In the genomic region with DNA sequence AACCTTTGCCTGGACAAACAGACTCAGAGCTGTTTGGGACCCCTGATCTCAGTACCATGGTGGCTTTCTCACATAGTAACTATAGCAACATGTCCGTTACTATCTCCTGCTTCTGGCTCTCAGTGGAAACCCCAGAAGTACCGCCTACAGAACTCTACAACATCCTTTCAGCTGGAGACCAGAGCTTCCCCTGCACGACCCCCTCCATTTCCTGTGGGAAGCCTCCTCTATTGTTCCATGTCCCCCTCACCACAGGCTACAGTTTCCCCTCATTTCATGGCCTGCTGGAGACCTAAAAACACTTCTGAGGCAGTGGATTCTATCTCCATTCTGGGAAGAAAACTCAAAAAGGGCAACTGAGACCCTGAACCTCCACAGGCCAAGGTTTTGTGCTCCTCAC, we compare ENCODE assay signal across 20 mouse cellular contexts. TPM values are rescaled to one million over a fixed set of nuclear protein-coding genes. Genes with fewer than 3 reads are reported as not detected.
DNase-seq lines count a peak whose midpoint lies in the region; ATAC-seq and TF ChIP-seq lines count a peak whose summit lies in the region.
"Had no signal": no experiment of that assay in that cellular context is flagged by ENCODE, and none has a peak within 500 bp of the region (broad histone marks: within the 10 kb centered on the region; RNA-seq: fewer than 3 reads in every experiment).

No protein-coding gene starts in this region.

- no peak for TF ChIP-seq CTCF in kidney, postnatal 0 days (IDR thresholded peaks at IDR 0.05; ENCODE audit: low read depth)
- no peak for TF ChIP-seq CTCF in thymus, adult 2 months (IDR thresholded peaks at IDR 0.05; ENCODE audit: borderline replicate concordance, control insufficient read depth, extremely low read depth, insufficient read depth, low read length, poor library complexity)
- TF ChIP-seq CTCF in hindbrain, postnatal 0 days (IDR thresholded peaks at IDR 0.05; ENCODE audit: low read depth) = no peak

- H3K9ac ChIP-seq in heart, embryonic 14.5 days (ENCODE audit: low read length) = no peak overlapping the region
- no peak overlapping the region for H3K9ac ChIP-seq in kidney, postnatal 0 days (ENCODE audit: low read depth, low read length)
- no peak overlapping the region for H3K9ac ChIP-seq in kidney, embryonic 14.5 days (ENCODE audit: low read depth, low read length)
- H3K9ac ChIP-seq in hindbrain, postnatal 0 days (replicated peaks; ENCODE audit: low read length) = no peak overlapping the region
- H3K9ac ChIP-seq: embryonic facial prominence, embryonic 12.5 days; neural tube, embryonic 12.5 days had no signal

- DNase-seq in heart, adult 18-20 months = no peak
- peak; percentile 37 for DNase-seq in kidney, postnatal 0 days (ENCODE audit: low spot score)
- peak; percentile 9 for DNase-seq in thymus, adult 2 months
- no peak for DNase-seq in thymus, adult 18-20 months
- no peak for DNase-seq in hindbrain, postnatal 0 days (ENCODE audit: low spot score)
- DNase-seq: adrenal gland, postnatal 14 days; cerebellum, adult 2 months; kidney, adult 9 months had no signal

- peak overlapping the region; percentile 8 to 49; a peak in 2 of 4 replicates for H3K27ac ChIP-seq in heart, embryonic 14.5 days (replicated peaks in 1 of 2; ENCODE audit: control insufficient read depth in 1 of 2, insufficient read depth in 1 of 2, low read depth in 2 of 2, low read length in 2 of 2)
- H3K27ac ChIP-seq in kidney, postnatal 0 days = no peak overlapping the region
- no peak overlapping the region for H3K27ac ChIP-seq in kidney, embryonic 14.5 days (ENCODE audit: low read depth, low read length)
- H3K27ac ChIP-seq in thymus, adult 2 months (ENCODE audit: control insufficient read depth, insufficient read depth, low read length) = no peak overlapping the region
- H3K27ac ChIP-seq in hindbrain, postnatal 0 days = no peak overlapping the region
- H3K27ac ChIP-seq: embryonic facial prominence, embryonic 12.5 days; left cerebral cortex, adult 2 months; limb, embryonic 10.5 days; neural tube, embryonic 12.5 days had no signal

- H3K9me3 ChIP-seq in heart, embryonic 14.5 days (ENCODE audit: control insufficient read depth, low read length) = no peaks in the 10 kb centered on the region
- H3K9me3 ChIP-seq in kidney, postnatal 0 days (replicated peaks; ENCODE audit: low read length) = no peaks in the 10 kb centered on the region
- no peaks in the 10 kb centered on the region for H3K9me3 ChIP-seq in kidney, embryonic 14.5 days (ENCODE audit: control insufficient read depth, low read length)
- no peaks in the 10 kb centered on the region for H3K9me3 ChIP-seq in hindbrain, postnatal 0 days (ENCODE audit: low read length)
- H3K9me3 ChIP-seq: embryonic facial prominence, embryonic 12.5 days; limb, embryonic 10.5 days; megakaryocyte, embryonic 14.5 days; neural tube, embryonic 12.5 days had no signal

- 0 out of 2 replicates have a peak, but pooled peaks have one; percentile 36 for ATAC-seq in heart, embryonic 14.5 days (ENCODE audit: insufficient number of reproducible peaks, insufficient read depth, low FRiP score, low read depth)
- no peak for ATAC-seq in kidney, postnatal 0 days (replicated peaks; ENCODE audit: low FRiP score, low read depth)
- ATAC-seq in kidney, embryonic 14.5 days (ENCODE audit: low FRiP score, low TSS enrichment) = no peak
- ATAC-seq in hindbrain, postnatal 0 days = peak; percentile 43; the same call in 1 of the 2 replicates
- ATAC-seq: lung, postnatal 0 days had no signal

- no peak overlapping the region for H3K4me2 ChIP-seq in heart, embryonic 14.5 days (ENCODE audit: low read length)
- no peak overlapping the region for H3K4me2 ChIP-seq in kidney, postnatal 0 days (ENCODE audit: low read length)
- no peak overlapping the region for H3K4me2 ChIP-seq in kidney, embryonic 14.5 days (replicated peaks; ENCODE audit: low read depth, low read length)
- no peak overlapping the region for H3K4me2 ChIP-seq in hindbrain, postnatal 0 days (ENCODE audit: low read depth, low read length)
- H3K4me2 ChIP-seq: embryonic facial prominence, embryonic 12.5 days; liver, embryonic 11.5 days; neural tube, embryonic 12.5 days had no signal

- H3K36me3 ChIP-seq in heart, embryonic 14.5 days (ENCODE audit: control insufficient read depth, insufficient read depth, low read length) = no peaks in the 10 kb centered on the region
- H3K36me3 ChIP-seq in kidney, postnatal 0 days (ENCODE audit: insufficient read depth, low read length) = no peaks in the 10 kb centered on the region
- H3K36me3 ChIP-seq in kidney, embryonic 14.5 days (ENCODE audit: control insufficient read depth, insufficient read depth, low read length) = no peaks in the 10 kb centered on the region
- H3K36me3 ChIP-seq in thymus, adult 2 months (ENCODE audit: control insufficient read depth, insufficient read depth, low read length) = no peaks in the 10 kb centered on the region
- no peaks in the 10 kb centered on the region for H3K36me3 ChIP-seq in hindbrain, postnatal 0 days (ENCODE audit: insufficient read depth, low read length)
- H3K36me3 ChIP-seq: embryonic facial prominence, embryonic 12.5 days; limb, embryonic 10.5 days; neural tube, embryonic 12.5 days had no signal

- no peaks in the 10 kb centered on the region for H3K27me3 ChIP-seq in heart, embryonic 14.5 days (ENCODE audit: control insufficient read depth, insufficient read depth, low read length)
- H3K27me3 ChIP-seq in kidney, postnatal 0 days (ENCODE audit: insufficient read depth, low read length) = no peaks in the 10 kb centered on the region
- no peaks in the 10 kb centered on the region for H3K27me3 ChIP-seq in kidney, embryonic 14.5 days (ENCODE audit: control insufficient read depth, insufficient read depth, low read length)
- H3K27me3 ChIP-seq in thymus, adult 2 months (ENCODE audit: control insufficient read depth, insufficient read depth, low read length) = no peaks in the 10 kb centered on the region
- no peaks in the 10 kb centered on the region for H3K27me3 ChIP-seq in hindbrain, postnatal 0 days (ENCODE audit: insufficient read depth, low read length)
- H3K27me3 ChIP-seq: embryonic facial prominence, embryonic 12.5 days; neural tube, embryonic 12.5 days had no signal

- H3K4me3 ChIP-seq in heart, embryonic 14.5 days (ENCODE audit: control insufficient read depth in 1 of 2, insufficient read depth in 1 of 2, low read depth in 1 of 2, low read length in 2 of 2) = no peak overlapping the region
- no peak overlapping the region for H3K4me3 ChIP-seq in kidney, postnatal 0 days (replicated peaks; ENCODE audit: low read depth, low read length)
- no peak overlapping the region for H3K4me3 ChIP-seq in kidney, embryonic 14.5 days (ENCODE audit: low read length)
- H3K4me3 ChIP-seq in thymus, adult 2 months (ENCODE audit: control insufficient read depth, insufficient read depth, low read length) = no peak overlapping the region
- no peak overlapping the region for H3K4me3 ChIP-seq in hindbrain, postnatal 0 days (ENCODE audit: low read length)
- H3K4me3 ChIP-seq: embryonic facial prominence, embryonic 12.5 days; left cerebral cortex, adult 2 months; limb, embryonic 10.5 days; megakaryocyte, embryonic 14.5 days; neural tube, embryonic 12.5 days had no signal

- peaks cover 0 to 5% of the 10 kb centered on the region in 2 experiments; a peak in 2 of 4 replicates for H3K4me1 ChIP-seq in heart, embryonic 14.5 days (ENCODE audit: control insufficient read depth in 2 of 2, insufficient read depth in 2 of 2, low read length in 2 of 2)
- no peaks in the 10 kb centered on the region for H3K4me1 ChIP-seq in kidney, postnatal 0 days (replicated peaks; ENCODE audit: insufficient read depth, low read length)
- H3K4me1 ChIP-seq in kidney, embryonic 14.5 days (ENCODE audit: control insufficient read depth, insufficient read depth, low read length) = 0 out of 2 replicates have a peak, but pooled peaks cover 5% of the 10 kb centered on the region
- H3K4me1 ChIP-seq in thymus, adult 2 months (replicated peaks; ENCODE audit: control insufficient read depth, insufficient read depth, low read length) = peaks cover 5% of the 10 kb centered on the region
- 0 out of 2 replicates have a peak, but pooled peaks cover 5% of the 10 kb centered on the region for H3K4me1 ChIP-seq in hindbrain, postnatal 0 days (ENCODE audit: insufficient read depth, low read length)
- H3K4me1 ChIP-seq: embryonic facial prominence, embryonic 12.5 days; limb, embryonic 10.5 days; neural tube, embryonic 12.5 days had no signal

- WGBS in heart, embryonic 14.5 days = 46% methylated on average over 3 of the region's 3 CpGs
- WGBS in kidney, postnatal 0 days = 47% methylated on average over 3 of the region's 3 CpGs
- 44% methylated on average over 3 of the region's 3 CpGs for WGBS in kidney, embryonic 14.5 days
- 9% methylated on average over 3 of the region's 3 CpGs for whole genome bisulfite sequencing in thymus, adult 2 months
- WGBS in hindbrain, postnatal 0 days = 27% methylated on average over 3 of the region's 3 CpGs

- TF ChIP-seq POLR2A in thymus, adult 2 months (IDR thresholded peaks at IDR 0.05; ENCODE audit: control insufficient read depth, extremely low read depth, insufficient read depth, low read length, poor library complexity) = no peak

RNA-seq across cellular contexts. Expression of a gene that starts 18.7 kb away (rescaled TPM):
- polyA plus RNA-seq in heart, embryonic 14.5 days (2014; fragmentation: Nextera tagmentation; extraction: Ambion mirVana) = 1.3 TPM in 2 replicates
- 1 to 10 TPM; 9.2 to 9.7 TPM for total RNA-seq in heart, adult 18-20 months (2021)
- 4.0 and 4.3 TPM in 2 replicates for polyA plus RNA-seq in kidney, postnatal 0 days (2015; fragmentation: Nextera tagmentation; extraction: Ambion mirVana)
- 0.90 and 1.2 TPM in 2 replicates for polyA plus RNA-seq in kidney, embryonic 14.5 days (2014; fragmentation: Nextera tagmentation; extraction: Ambion mirVana)
- 29.8 and 36.1 TPM in 2 replicates for polyA plus RNA-seq in thymus, adult 2 months (2012; rRNA removed)
- 14.3 and 16.5 TPM in 2 replicates for total RNA-seq in hindbrain, postnatal 0 days (2014; rRNA removed)
- polyA plus RNA-seq in hindbrain, postnatal 0 days (2015; fragmentation: Nextera tagmentation; extraction: Ambion mirVana) = 6.8 and 7.0 TPM in 2 replicates
- polyA plus RNA-seq: C2C12 had no signal

RNA-seq across cellular contexts. Expression of a gene that starts 37.7 kb away (rescaled TPM):
- not detected in 2 replicates for polyA plus RNA-seq in heart, embryonic 14.5 days (2014; fragmentation: Nextera tagmentation; extraction: Ambion mirVana)
- not detected for total RNA-seq in heart, adult 18-20 months (2021)
- not detected in 2 replicates for polyA plus RNA-seq in kidney, postnatal 0 days (2015; fragmentation: Nextera tagmentation; extraction: Ambion mirVana)
- not detected in 2 replicates for polyA plus RNA-seq in kidney, embryonic 14.5 days (2014; fragmentation: Nextera tagmentation; extraction: Ambion mirVana)
- not detected in 2 replicates for polyA plus RNA-seq in thymus, adult 2 months (2012; rRNA removed)
- total RNA-seq in hindbrain, postnatal 0 days (2014; rRNA removed) = not detected in 2 replicates
- not detected in 2 replicates for polyA plus RNA-seq in hindbrain, postnatal 0 days (2015; fragmentation: Nextera tagmentation; extraction: Ambion mirVana)
- total RNA-seq: adrenal gland, postnatal 14 days; layer of hippocampus, adult 18-20 months; left cerebral cortex, adult 2 months had no signal
- polyA plus RNA-seq: C2C12; cerebellum, adult 2 months; embryonic facial prominence, embryonic 12.5 days; intestine, embryonic 14.5 days; limb, embryonic 10.5 days; liver, embryonic 11.5 days; lung, postnatal 0 days; neural tube, embryonic 12.5 days had no signal

Comparison
In these comparisons a context has a peak if more than half of its experiments do, and no peak if none do; other contexts are left out.
1. DNase-seq: peak in kidney, postnatal 0 days (single experiment) and thymus, adult 2 months (single experiment); none in heart, adult 18-20 months (0 of 2), thymus, adult 18-20 months (0 of 2) and hindbrain, postnatal 0 days (single experiment).
2. ATAC-seq: peak in heart, embryonic 14.5 days (single experiment) and hindbrain, postnatal 0 days (single experiment); none in kidney, postnatal 0 days (single experiment) and kidney, embryonic 14.5 days (single experiment).
3. H3K27ac ChIP-seq: peak in heart, embryonic 14.5 days (2 of 2); none in kidney, postnatal 0 days (single experiment), kidney, embryonic 14.5 days (single experiment), thymus, adult 2 months (single experiment) and hindbrain, postnatal 0 days (single experiment).